Mouse (Mus musculus) lung, postnatal 0 days (tissue): ENCODE data around the gene Trim31.

Experiments used
- CTCF ChIP-seq: IDR thresholded peaks from 2 replicates; pipeline ENCODE4 v1.5.1; 2016; ENCODE audit warnings: antibody characterized with exemption, mild to moderate bottlenecking
- EP300 ChIP-seq: IDR thresholded peaks from 2 replicates; pipeline ENCODE4 v1.6.1; 2016; ENCODE audit warnings: antibody characterized with exemption, mild to moderate bottlenecking, control low read depth

DNA sequence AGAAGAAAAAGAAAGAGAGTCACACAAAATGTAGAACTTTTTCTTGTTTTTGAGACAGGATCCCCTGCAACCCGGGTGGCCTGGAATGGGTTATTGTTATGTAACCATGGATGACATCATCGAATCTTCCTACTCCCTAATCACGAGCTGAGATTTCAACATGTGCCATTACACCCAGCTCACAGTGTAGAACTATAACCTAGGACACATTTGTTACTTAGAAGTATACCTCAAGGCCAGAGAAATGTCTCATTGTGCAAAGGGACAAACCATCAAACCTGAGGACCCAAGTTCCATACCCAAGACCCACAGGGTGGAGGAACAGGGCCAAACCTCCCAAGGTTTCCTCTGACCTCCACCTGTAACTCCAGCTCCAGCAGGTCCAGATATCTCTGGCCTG lies 5.7 kb downstream of the Trim31 start:
- no peak for TF ChIP-seq CTCF
- TF ChIP-seq EP300 = no peak
